Mouse (Mus musculus) neural tube, embryonic 11.5 days (tissue): ENCODE data around the gene Zfp260. TPM values are rescaled to one million over a fixed set of nuclear protein-coding genes. Genes with fewer than 3 reads are reported as not detected.
"Not testable (repeated sequence)": the region's sequence is repeated elsewhere in the genome, so short reads cannot be mapped to it uniquely, and the experiment has no call there.

Source experiments
- ATAC-seq: fragments of 200-750 bp; cut with Nextera tagmentation; 2 replicates; pipeline ENCODE4 v1.8.0; 2017; ENCODE audit warnings: moderate number of reproducible peaks, mild to moderate bottlenecking, moderate TSS enrichment, moderate library complexity; ENCODE audit not compliant: insufficient read depth, low FRiP score, low TSS enrichment
- DNase-seq: peaks from one replicate; pipeline ENCODE4 v3.0.0-alpha.2; 2015; ENCODE audit warnings: low spot score
- H3K27ac ChIP-seq: fragments of 300-500 bp; sonication (generic); 2 replicates; pipeline ENCODE4 v1.5.1; 2014; ENCODE audit warnings: low read depth, mild to moderate bottlenecking, low read length
- H3K27me3 ChIP-seq: fragments of 300-500 bp; sonication (generic); 2 replicates; pipeline ENCODE4 v1.6.1; 2014; ENCODE audit warnings: mild to moderate bottlenecking, low read length, mixed read lengths; ENCODE audit not compliant: control insufficient read depth, insufficient read depth
- H3K36me3 ChIP-seq: fragments of 300-500 bp; sonication (generic); 2 replicates; pipeline ENCODE4 v1.6.1; 2014; ENCODE audit warnings: mild to moderate bottlenecking, low read length, moderate library complexity, mixed read lengths; ENCODE audit not compliant: control insufficient read depth, insufficient read depth
- H3K4me1 ChIP-seq: fragments of 300-500 bp; sonication (generic); 2 replicates; pipeline ENCODE4 v1.6.1; 2014; ENCODE audit warnings: low read length, mixed read lengths; ENCODE audit not compliant: control insufficient read depth, insufficient read depth
- H3K4me2 ChIP-seq: fragments of 300-500 bp; sonication (generic); 2 replicates; pipeline ENCODE4 v1.6.1; 2014; ENCODE audit warnings: low read depth, mild to moderate bottlenecking, moderate library complexity
- H3K4me3 ChIP-seq: fragments of 300-500 bp; sonication (generic); 2 replicates; pipeline ENCODE4 v1.5.1; 2014; ENCODE audit warnings: low read depth, low read length
- H3K9ac ChIP-seq: fragments of 300-500 bp; sonication (generic); 2 replicates; pipeline ENCODE4 v1.6.1; 2014; ENCODE audit warnings: mild to moderate bottlenecking, low read length
- H3K9me3 ChIP-seq: fragments of 300-500 bp; sonication (generic); 2 replicates; pipeline ENCODE4 v1.6.1; 2016; ENCODE audit warnings: low read length; ENCODE audit not compliant: control insufficient read depth
- WGBS: fragments of 180-500 bp; shearing (Covaris S2); extraction: QIAGEN DNeasy Blood & Tissue Kit; methylation state at CpG from one replicate; pipeline ENCODE4 v1.1.7; 2014; 5-methylcytosine and 5-hydroxymethylcytosine counted together
- polyA plus RNA-seq: library from polyadenylated mRNA; unstranded; fragments of >200 nt; fragmentation: Nextera tagmentation; extraction: Ambion mirVana; gene quantifications from 2 replicates; pipeline ENCODE4 v1.2.1, GENCODE M21; 2014

The Zfp260 gene
- polyA plus RNA-seq, 1 experiment from 2014 or later, result 136 TPM

DNA sequence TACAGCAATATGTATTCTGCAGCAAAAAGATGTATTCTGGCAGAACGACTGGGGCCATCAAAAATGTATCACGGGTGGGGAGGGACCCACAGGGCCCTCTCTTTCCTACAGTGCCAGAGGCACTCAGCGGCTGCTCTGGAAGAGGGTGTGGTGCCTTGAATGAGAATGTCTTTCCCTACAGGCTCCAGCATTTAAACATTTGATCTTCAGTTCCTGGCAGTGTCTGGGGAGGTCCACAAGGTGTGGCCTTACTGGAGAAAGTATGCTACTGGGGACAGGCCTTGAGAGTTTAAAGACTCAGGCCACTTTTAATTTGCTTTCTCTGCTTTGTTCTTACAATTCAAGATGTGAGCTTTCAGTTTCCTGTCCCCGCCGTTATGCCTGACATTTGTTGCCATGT is 21.5 kb downstream of the Zfp260 start:
- Histone ChIP-seq H3K4me3 (no peak overlapping the region), H3K9me3 (no peaks in the 10 kb centered on the region; the same call in 1 of the 2 replicates), H3K9ac (no peak overlapping the region), H3K27ac (no peak overlapping the region), H3K27me3 (no peaks in the 10 kb centered on the region), H3K36me3 (no peaks in the 10 kb centered on the region), H3K4me2 (no peak overlapping the region), H3K4me1 (no peaks in the 10 kb centered on the region)
- ATAC-seq, result no peak
- no peak for DNase-seq
- 96% methylated on average over 5 of the region's 5 CpGs for WGBS

DNA sequence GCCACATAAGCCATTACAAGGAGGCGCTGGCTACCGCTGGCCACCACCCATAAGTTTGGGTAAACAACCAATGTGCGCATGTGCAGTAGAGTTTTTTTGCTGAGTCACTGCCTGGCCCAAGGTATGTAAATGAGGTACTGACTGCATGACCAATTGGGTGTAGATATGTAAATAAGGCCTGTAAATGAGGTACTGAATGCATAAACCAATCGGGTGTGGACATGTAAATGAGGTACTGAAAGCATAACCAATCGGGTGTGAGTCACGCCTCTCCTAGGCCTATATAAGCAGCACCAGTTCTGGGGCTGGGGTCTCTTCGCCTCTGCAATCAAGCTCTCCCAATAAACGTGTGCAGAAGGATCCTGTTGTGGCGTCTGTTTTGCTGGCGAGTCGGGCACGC is 23.4 kb downstream of the Zfp260 start:
- H3K27me3 ChIP-seq, ATAC-seq, H3K4me3 ChIP-seq, H3K27ac ChIP-seq, H3K9ac ChIP-seq, H3K36me3 ChIP-seq, DNase-seq, H3K9me3 ChIP-seq, H3K4me1 ChIP-seq, H3K4me2 ChIP-seq: not testable (repeated sequence)
- 95% methylated on average over 12 of the region's 12 CpGs for WGBS

DNA sequence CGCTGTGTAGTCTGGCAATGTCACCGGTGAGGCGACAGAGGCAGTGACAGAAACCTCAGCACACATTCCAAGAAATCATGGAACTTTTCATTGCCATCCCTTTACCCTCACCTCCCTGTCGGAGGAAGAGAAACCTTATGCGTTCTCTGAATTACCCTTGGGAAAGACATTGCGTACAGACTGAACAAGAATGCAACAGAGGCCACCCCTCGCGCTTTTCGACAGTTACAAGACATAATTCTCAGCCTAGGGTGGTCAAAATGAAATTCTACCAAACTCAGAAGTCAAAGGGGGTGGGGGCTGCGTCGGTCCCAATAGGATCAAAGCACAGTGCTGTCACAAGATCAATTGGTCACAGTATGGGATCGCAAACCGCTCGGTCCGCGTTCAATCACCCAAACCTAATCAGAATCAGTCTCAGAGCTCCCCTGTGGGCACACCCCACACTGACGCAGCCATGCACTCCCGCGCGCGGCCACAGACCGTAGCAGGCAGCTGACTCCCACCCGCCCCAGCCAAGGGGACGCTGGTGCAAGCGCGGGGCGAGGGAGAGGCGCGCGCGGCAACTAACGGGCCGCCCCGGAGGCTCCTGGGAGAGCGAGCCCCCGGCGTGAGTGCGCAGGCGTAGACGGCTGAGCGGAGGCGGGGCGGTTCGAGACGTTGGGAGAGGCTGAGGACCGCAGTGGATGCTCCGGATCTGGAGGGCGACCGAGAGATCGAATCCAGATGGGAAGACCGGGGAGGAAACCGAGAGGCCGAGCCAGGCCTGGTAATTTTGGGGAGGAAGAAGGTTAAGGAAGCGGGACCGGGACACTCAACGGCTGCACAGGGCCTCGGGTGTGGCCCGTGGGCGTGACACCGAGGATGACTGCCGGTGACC is 27.0 kb downstream of the Zfp260 start, which contains the start of gene Zfp382:
Gene Zfp382, plus strand, starts transcription at position 635 of the 880 bp plus-strand sequence.
- under 1% methylated on average over 61 of the region's 61 CpGs for WGBS
- ATAC-seq, result peak; percentile 93
- DNase-seq, result peak; percentile 95
- no peaks in the 10 kb centered on the region for H3K9me3 ChIP-seq
- peak within 1 kb of the TSS; percentile 74 for H3K4me2 ChIP-seq
- peak within 1 kb of the TSS; percentile 70 for H3K27ac ChIP-seq
- H3K27me3 ChIP-seq, result no peaks in the 10 kb centered on the region
- no peaks in the 10 kb centered on the region for H3K36me3 ChIP-seq
- H3K4me3 ChIP-seq, result peak within 1 kb of the TSS; percentile 55
- peak within 1 kb of the TSS; percentile 71 for H3K9ac ChIP-seq
- no peaks in the 10 kb centered on the region for H3K4me1 ChIP-seq

DNA sequence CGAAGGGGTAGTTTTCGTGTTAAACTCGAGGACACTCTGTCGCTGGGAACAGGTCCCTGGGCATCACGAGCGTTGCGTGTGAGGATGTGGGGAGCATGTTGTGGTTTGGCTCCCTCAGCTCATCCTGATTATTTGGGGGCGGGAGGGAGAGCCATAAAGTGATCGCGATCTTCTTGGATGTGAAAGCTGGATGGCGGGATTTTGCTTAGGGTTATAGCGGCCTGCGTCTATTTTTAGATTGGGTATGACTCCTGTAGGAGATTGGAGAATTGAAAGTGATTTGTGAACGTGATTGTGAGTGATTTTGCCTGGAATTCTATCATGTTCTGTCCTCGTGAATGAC is 27.6 kb downstream of the Zfp260 start:
- DNase-seq (no peak), ATAC-seq (0 out of 2 replicates have a peak, but pooled peaks have one; percentile 16)
- Histone ChIP-seq H3K27me3 (no peaks in the 10 kb centered on the region), H3K9ac (peak overlapping the region; percentile 71), H3K4me1 (no peaks in the 10 kb centered on the region), H3K27ac (peak overlapping the region; percentile 70; the same call in 1 of the 2 replicates), H3K4me3 (peak overlapping the region; percentile 55), H3K9me3 (no peaks in the 10 kb centered on the region), H3K4me2 (peak overlapping the region; percentile 74), H3K36me3 (no peaks in the 10 kb centered on the region)
- 8% methylated on average over 15 of the region's 15 CpGs for WGBS

DNA sequence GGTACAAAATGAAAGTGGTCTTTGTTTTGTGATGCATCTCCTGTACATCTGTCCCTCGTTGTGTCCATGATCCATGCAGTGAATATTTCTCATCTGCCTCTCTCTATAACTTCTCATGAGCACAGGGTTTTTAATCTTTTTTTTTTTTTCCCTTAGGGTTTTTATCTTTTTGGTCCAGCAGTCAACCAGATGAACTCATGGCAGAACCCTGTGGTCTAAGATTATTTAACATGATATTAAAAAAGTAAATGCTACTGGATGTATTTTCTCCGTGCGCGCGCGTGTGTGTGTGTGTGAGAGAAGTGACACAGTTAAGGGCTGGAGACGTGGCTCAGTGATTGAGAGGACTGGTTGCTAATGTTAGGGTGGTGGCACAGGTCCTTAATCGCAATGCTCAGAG is 35.3 kb downstream of the Zfp260 start:
- no peak overlapping the region for H3K4me2 ChIP-seq
- H3K4me1 ChIP-seq, result no peaks in the 10 kb centered on the region
- no peak overlapping the region for H3K27ac ChIP-seq
- 96% methylated on average over 8 of the region's 8 CpGs for WGBS
- no peaks in the 10 kb centered on the region for H3K9me3 ChIP-seq
- H3K36me3 ChIP-seq, result peaks cover 32% of the 10 kb centered on the region
- H3K4me3 ChIP-seq, result no peak overlapping the region
- DNase-seq (no peak), ATAC-seq (no peak)
- no peak overlapping the region for H3K9ac ChIP-seq
- no peaks in the 10 kb centered on the region for H3K27me3 ChIP-seq

DNA sequence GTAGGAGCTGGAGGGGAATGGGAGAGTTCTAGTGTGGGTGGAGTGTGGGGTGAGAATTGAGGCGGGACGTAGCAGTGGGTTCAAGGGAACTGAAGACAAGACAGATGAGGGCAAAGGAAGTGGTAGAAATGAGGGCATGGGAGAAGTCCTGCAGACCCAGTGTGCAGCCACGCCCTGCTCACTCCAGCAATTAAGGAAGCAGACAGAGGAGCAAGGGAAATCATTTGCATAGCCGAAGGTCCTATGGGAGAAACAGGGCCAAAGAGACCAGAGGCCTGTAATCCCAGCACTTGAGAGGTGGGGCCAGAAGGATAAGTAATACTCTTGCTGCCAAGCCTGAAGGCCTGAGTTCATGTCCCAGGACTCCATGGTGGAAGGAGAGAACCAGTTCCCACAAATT is 37.8 kb downstream of the Zfp260 start:
- no peak for ATAC-seq
- H3K9me3 ChIP-seq, result no peaks in the 10 kb centered on the region
- H3K36me3 ChIP-seq, result peaks cover 34% of the 10 kb centered on the region

DNA sequence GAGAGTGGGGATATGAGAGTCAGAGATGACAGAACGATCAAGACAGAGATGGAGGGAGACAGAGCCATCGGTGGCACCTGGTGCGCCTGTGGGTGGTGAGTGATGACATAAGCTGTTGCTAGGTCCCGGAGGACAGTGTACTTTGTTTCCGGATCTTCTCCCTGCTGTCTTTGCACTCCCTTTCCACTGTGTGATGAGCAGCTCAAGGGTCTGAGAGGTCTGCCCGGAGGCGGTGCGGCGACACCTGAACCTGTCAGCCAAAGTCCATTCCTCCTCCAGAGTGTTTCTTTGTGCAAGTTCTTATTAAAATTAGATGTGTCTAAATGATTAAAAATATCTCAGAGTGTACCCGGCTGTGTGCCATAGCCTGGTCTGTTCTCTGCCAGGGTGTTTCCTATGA is 42.2 kb downstream of the Zfp260 start:
- no peaks in the 10 kb centered on the region for H3K4me1 ChIP-seq
- no peak overlapping the region for H3K27ac ChIP-seq
- WGBS, result 89% methylated on average over 10 of the region's 10 CpGs
- ATAC-seq, result no peak
- no peaks in the 10 kb centered on the region for H3K27me3 ChIP-seq
- no peak overlapping the region for H3K4me3 ChIP-seq
- no peak for DNase-seq
- no peak overlapping the region for H3K4me2 ChIP-seq
- H3K36me3 ChIP-seq, result peaks cover 22% of the 10 kb centered on the region
- H3K9ac ChIP-seq, result no peak overlapping the region
- H3K9me3 ChIP-seq, result no peaks in the 10 kb centered on the region; the same call in 1 of the 2 replicates

More for the DNA sequence above, 37.8 kb downstream of the Zfp260 start:
- no peak for DNase-seq
- Histone ChIP-seq H3K4me3 (no peak overlapping the region), H3K4me1 (no peaks in the 10 kb centered on the region), H3K27ac (no peak overlapping the region), H3K9ac (no peak overlapping the region), H3K4me2 (no peak overlapping the region), H3K27me3 (no peaks in the 10 kb centered on the region)
- 93% methylated on average over 4 of the region's 4 CpGs for WGBS

DNA sequence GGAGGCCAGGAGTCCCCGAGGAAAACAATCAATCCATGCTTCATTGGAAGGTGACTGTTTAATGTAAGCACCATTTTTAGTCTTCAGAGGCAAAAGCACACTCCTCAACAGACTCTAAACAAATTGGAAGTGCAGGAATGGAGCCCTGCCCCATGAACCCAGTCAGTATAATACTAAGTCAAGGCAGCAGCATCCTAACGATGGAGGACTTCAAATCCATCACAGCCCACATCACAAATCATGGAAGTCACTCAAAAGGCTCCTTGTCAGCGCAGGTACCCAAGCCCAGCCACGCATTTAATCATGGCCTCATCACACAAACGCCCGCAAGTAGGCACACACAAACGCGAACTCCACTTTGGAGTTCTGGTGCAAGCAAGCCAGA is 48.6 kb downstream of the Zfp260 start:
- no peak overlapping the region for H3K27ac ChIP-seq
- ATAC-seq, result no peak

More for the DNA sequence above, 48.6 kb downstream of the Zfp260 start:
- Histone ChIP-seq H3K27me3 (no peaks in the 10 kb centered on the region), H3K9ac (peak overlapping the region; percentile 50), H3K4me3 (peak overlapping the region; percentile 51), H3K4me1 (no peaks in the 10 kb centered on the region), H3K9me3 (no peaks in the 10 kb centered on the region; the same call in 1 of the 2 replicates), H3K4me2 (peak overlapping the region; percentile 60), H3K36me3 (no peaks in the 10 kb centered on the region)
- WGBS, result 16% methylated on average over 8 of the region's 8 CpGs
- DNase-seq, result no peak
